Mouse (Mus musculus) hindbrain, embryonic 16.5 days (tissue): ENCODE results near the gene Cabp1. TPM values are rescaled to one million over a fixed set of nuclear protein-coding genes. Genes with fewer than 3 reads are reported as not detected.

Source experiments
- ATAC-seq: fragments of 200-750 bp; cut with Nextera tagmentation; 2 replicates; pipeline ENCODE4 v1.8.0; 2017; ENCODE audit warnings: moderate TSS enrichment, moderate library complexity
- H3K27ac ChIP-seq: fragments of 300-500 bp; sonication (generic); 2 replicates; pipeline ENCODE4 v1.5.1; 2014; ENCODE audit warnings: low read depth, mild to moderate bottlenecking, control low read depth, low read length, moderate library complexity
- H3K27me3 ChIP-seq: fragments of 300-500 bp; sonication (generic); replicated peaks from 2 replicates; pipeline ENCODE4 v1.6.1; 2014; ENCODE audit warnings: low read length; ENCODE audit not compliant: control insufficient read depth, insufficient read depth
- H3K36me3 ChIP-seq: fragments of 300-500 bp; sonication (generic); 2 replicates; pipeline ENCODE4 v1.6.1; 2014; ENCODE audit warnings: mild to moderate bottlenecking, low read length, moderate library complexity, mixed read lengths; ENCODE audit not compliant: control insufficient read depth, insufficient read depth
- H3K4me1 ChIP-seq: fragments of 300-500 bp; sonication (generic); 2 replicates; pipeline ENCODE4 v1.6.1; 2014; ENCODE audit warnings: low read depth, low read length; ENCODE audit not compliant: control insufficient read depth, insufficient read depth
- H3K4me2 ChIP-seq: fragments of 300-500 bp; sonication (generic); 2 replicates; pipeline ENCODE4 v1.6.1; 2014; ENCODE audit warnings: mild to moderate bottlenecking, low read length, control low read depth, moderate library complexity
- H3K4me3 ChIP-seq: fragments of 300-500 bp; sonication (generic); 2 replicates; pipeline ENCODE4 v1.5.1; 2014; ENCODE audit warnings: mild to moderate bottlenecking, low read length, control low read depth, moderate library complexity
- H3K9ac ChIP-seq: fragments of 300-500 bp; sonication (generic); 2 replicates; pipeline ENCODE4 v1.6.1; 2014; ENCODE audit warnings: low read depth, mild to moderate bottlenecking, control low read depth, low read length, moderate library complexity
- H3K9me3 ChIP-seq: fragments of 300-500 bp; sonication (generic); 2 replicates; pipeline ENCODE4 v1.6.1; 2014; ENCODE audit warnings: mild to moderate bottlenecking, low read length, moderate library complexity; ENCODE audit not compliant: control insufficient read depth
- WGBS: fragments of 180-500 bp; shearing (Covaris S2); extraction: QIAGEN DNeasy Blood & Tissue Kit; methylation state at CpG from one replicate; pipeline ENCODE4 v1.1.7; 2014; 5-methylcytosine and 5-hydroxymethylcytosine counted together
- polyA plus RNA-seq: library from polyadenylated mRNA; unstranded; fragments of >200 nt; fragmentation: Nextera tagmentation; extraction: Ambion mirVana; gene quantifications from 2 replicates; pipeline ENCODE4 v1.2.1, GENCODE M21; 2015

The Cabp1 gene
- polyA plus RNA-seq, 1 experiment from 2014 or later = 6.5 TPM

- peaks cover 20% of the 10 kb centered on the region for H3K27me3 ChIP-seq
- H3K4me3 ChIP-seq = peak overlapping the region; percentile 66
- peak overlapping the region; percentile 99 for H3K4me2 ChIP-seq
- peak overlapping the region; percentile 61; the same call in 1 of the 2 replicates for H3K27ac ChIP-seq
- whole genome bisulfite sequencing = 0% methylated on average over 32 of the region's 34 CpGs
- H3K36me3 ChIP-seq = no peaks in the 10 kb centered on the region
- peaks cover 28% of the 10 kb centered on the region for H3K4me1 ChIP-seq
- H3K9me3 ChIP-seq = no peaks in the 10 kb centered on the region
- peak; percentile 13; the same call in 1 of the 2 replicates for ATAC-seq
- H3K9ac ChIP-seq = peak overlapping the region; percentile 81
Measured at GRCm38 (mm10) chr5:115193226-115193625, 955 bp downstream of the Cabp1 start.

DNA sequence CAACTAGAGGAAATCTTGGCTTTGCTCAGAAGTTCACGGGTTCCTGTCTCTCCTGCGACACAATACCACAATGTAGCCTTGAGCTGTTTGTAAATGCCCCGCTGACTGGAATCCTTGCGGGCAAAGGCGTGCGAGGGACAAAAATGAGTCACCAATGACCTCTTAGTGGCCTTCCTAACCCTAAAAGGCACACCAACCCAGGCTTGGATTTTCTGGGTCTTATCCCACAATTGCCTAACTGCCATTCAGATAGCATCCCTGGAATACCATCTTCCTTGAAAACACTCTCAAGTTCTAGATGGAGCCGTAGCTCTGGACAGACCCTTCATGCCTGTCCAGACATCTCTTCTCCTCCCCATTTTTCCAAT, 1.4 kb downstream of the Cabp1 start:
- WGBS = 9% methylated on average over 7 of the region's 7 CpGs
- Histone ChIP-seq H3K36me3 (no peaks in the 10 kb centered on the region), H3K9ac (peak overlapping the region; percentile 81), H3K4me1 (peaks cover 28% of the 10 kb centered on the region), H3K4me3 (peak overlapping the region; percentile 66), H3K9me3 (no peaks in the 10 kb centered on the region), H3K27me3 (peaks cover 20% of the 10 kb centered on the region), H3K27ac (no peak overlapping the region), H3K4me2 (peak overlapping the region; percentile 99)
- no peak for ATAC-seq

- peak overlapping the region; percentile 99 for H3K4me2 ChIP-seq
- H3K36me3 ChIP-seq = no peaks in the 10 kb centered on the region
- H3K27me3 ChIP-seq = peaks cover 20% of the 10 kb centered on the region
- peak overlapping the region; percentile 66 for H3K4me3 ChIP-seq
- WGBS = 6% methylated on average over 29 of the region's 29 CpGs
- H3K4me1 ChIP-seq = peaks cover 30% of the 10 kb centered on the region
- no peak overlapping the region for H3K27ac ChIP-seq
- H3K9ac ChIP-seq = peak overlapping the region; percentile 81
- H3K9me3 ChIP-seq = no peaks in the 10 kb centered on the region
- ATAC-seq = no peak
Measured at GRCm38 (mm10) chr5:115191880-115192827, 2.0 kb downstream of the Cabp1 start.

DNA sequence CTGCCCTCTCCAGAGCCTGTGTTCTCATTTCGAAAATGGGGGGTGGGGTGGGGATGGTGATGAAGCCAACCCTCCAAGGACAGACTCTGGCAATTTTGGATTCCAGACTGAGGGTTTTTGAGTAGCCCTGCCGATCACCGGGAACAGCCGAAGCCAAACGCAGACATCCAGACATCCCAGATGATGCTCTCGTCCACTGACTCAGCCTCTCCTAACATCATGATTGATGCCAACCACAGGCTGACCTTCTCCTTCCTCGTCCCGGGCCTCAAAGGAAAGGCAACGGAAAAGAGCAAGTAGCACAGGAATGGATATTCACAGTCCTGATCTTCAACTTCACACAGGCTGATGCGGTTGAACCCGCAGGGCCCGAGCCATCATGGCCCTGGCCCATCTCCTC, 4.1 kb downstream of the Cabp1 start:
- WGBS = 80% methylated on average over 12 of the region's 12 CpGs
- Histone ChIP-seq H3K9me3 (no peaks in the 10 kb centered on the region), H3K4me2 (no peak overlapping the region), H3K4me1 (peaks cover 46% of the 10 kb centered on the region), H3K9ac (no peak overlapping the region), H3K4me3 (no peak overlapping the region), H3K27me3 (peaks cover 20% of the 10 kb centered on the region), H3K36me3 (no peaks in the 10 kb centered on the region), H3K27ac (no peak overlapping the region)
- no peak for ATAC-seq

DNA sequence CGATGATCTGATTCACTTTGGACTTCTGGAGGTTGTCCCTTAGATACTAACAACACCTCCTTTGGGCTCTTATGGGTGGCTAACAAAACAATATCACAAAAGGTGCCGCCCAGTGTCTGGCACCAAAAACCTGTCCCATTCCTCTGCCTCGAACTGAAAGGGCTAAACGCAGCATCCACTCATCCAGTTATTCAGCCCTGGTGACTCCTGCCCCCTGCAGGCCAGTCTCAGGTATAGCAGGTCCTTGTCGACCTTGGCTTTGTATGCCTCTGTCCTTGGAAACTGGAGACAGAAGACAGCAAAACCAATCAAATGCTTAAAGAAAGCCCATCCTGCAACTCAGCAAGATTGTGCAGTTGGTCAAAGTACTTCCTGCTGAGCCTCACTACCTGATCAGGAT, 5.4 kb downstream of the Cabp1 start:
- no peak for ATAC-seq
- Histone ChIP-seq H3K27ac (no peak overlapping the region), H3K4me3 (no peak overlapping the region), H3K9ac (no peak overlapping the region), H3K9me3 (no peaks in the 10 kb centered on the region), H3K4me1 (peaks cover 43% of the 10 kb centered on the region), H3K27me3 (peaks cover 20% of the 10 kb centered on the region), H3K4me2 (no peak overlapping the region), H3K36me3 (no peaks in the 10 kb centered on the region)
- WGBS = 48% methylated on average over 5 of the region's 5 CpGs

DNA sequence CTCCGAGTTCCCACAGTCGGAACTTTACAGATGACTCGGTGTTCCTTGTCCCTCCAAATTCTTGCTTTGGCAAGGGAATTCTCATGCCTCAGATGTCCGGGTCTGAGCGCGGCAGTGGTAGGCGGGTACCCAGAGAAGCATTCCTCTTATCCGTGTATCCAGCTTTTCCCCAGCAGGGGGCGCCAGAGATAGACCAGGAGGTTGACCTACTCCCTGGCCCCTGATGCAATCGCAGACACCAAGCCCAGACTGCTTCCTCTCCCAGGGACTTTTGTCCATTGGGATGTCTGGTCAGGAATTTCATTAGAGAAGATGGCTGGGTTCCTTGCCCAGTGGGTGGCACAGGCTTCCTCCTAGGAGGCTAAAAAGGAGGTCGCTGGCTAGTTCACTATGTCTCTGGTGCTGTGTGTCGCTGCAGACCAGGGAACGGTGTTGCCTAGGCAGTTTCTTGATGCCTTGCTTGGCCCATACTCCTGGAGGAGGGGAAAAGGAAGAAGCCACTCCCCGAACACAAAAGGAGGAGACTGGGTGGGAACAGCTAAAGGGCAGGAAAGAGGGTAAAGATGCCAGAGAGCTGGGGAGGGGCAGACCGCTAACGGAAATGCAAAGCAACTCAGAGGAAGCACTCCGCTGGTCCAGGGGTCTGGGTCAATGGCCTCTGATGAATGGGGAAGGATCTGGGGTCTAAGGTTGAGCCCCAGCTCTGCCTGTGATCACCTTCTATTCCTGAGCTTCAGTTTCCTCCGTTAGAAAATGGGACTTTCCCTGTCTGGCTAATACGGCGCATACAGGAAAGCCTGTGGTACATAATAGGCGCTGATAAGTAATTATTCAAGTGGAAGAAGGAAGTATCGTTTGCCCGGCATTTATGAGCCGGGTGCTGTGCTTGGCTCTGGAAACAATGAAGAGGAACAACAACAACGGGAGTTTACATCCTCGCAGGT, 6.7 kb downstream of the Cabp1 start:
- Histone ChIP-seq H3K27ac (peak overlapping the region; percentile 60), H3K9ac (peak overlapping the region; percentile 30; the same call in 1 of the 2 replicates), H3K36me3 (no peaks in the 10 kb centered on the region), H3K9me3 (no peaks in the 10 kb centered on the region), H3K4me2 (peak overlapping the region; percentile 38), H3K4me3 (no peak overlapping the region), H3K4me1 (peaks cover 33% of the 10 kb centered on the region), H3K27me3 (peaks cover 16% of the 10 kb centered on the region)
- peak; percentile 70 for ATAC-seq
- WGBS = 15% methylated on average over 26 of the region's 26 CpGs

GRCm38 (mm10) chr5:115186371-115187073, 7.7 kb downstream of the Cabp1 start:
- peak overlapping the region; percentile 11; the same call in 1 of the 2 replicates for H3K4me3 ChIP-seq
- no peaks in the 10 kb centered on the region for H3K9me3 ChIP-seq
- peaks cover 15% of the 10 kb centered on the region for H3K27me3 ChIP-seq
- peak; percentile 66 for ATAC-seq
- peak overlapping the region; percentile 30 for H3K9ac ChIP-seq
- peaks cover 27% of the 10 kb centered on the region for H3K4me1 ChIP-seq
- no peaks in the 10 kb centered on the region for H3K36me3 ChIP-seq
- WGBS = 23% methylated on average over 17 of the region's 17 CpGs
- H3K4me2 ChIP-seq = peak overlapping the region; percentile 38
- H3K27ac ChIP-seq = peak overlapping the region; percentile 60

- H3K9me3 ChIP-seq = no peaks in the 10 kb centered on the region
- no peaks in the 10 kb centered on the region for H3K36me3 ChIP-seq
- no peak for ATAC-seq
- H3K4me3 ChIP-seq = peak overlapping the region; percentile 30
- H3K27me3 ChIP-seq = peaks cover 1% of the 10 kb centered on the region; the same call in 1 of the 2 replicates
- peak overlapping the region; percentile 60 for H3K9ac ChIP-seq
- H3K27ac ChIP-seq = peak overlapping the region; percentile 42; the same call in 1 of the 2 replicates
- WGBS = 15% methylated on average over 15 of the region's 15 CpGs
- peaks cover 27% of the 10 kb centered on the region for H3K4me1 ChIP-seq
- peak overlapping the region; percentile 51 for H3K4me2 ChIP-seq
Measured at GRCm38 (mm10) chr5:115184726-115185125, 9.5 kb downstream of the Cabp1 start.
